Mouse (Mus musculus) layer of hippocampus, adult 9-11 months (tissue): ENCODE measurements at regions not wholly inside any gene's neighbourhood (a gene's known extent, or its start where the extent isn't known, plus 50 kb on each side); places are given as distances from the start of the nearest gene placed in this dataset.

Experiments
- DNase-seq: peaks from one replicate; pipeline ENCODE4 v3.0.0; 2022

DNA sequence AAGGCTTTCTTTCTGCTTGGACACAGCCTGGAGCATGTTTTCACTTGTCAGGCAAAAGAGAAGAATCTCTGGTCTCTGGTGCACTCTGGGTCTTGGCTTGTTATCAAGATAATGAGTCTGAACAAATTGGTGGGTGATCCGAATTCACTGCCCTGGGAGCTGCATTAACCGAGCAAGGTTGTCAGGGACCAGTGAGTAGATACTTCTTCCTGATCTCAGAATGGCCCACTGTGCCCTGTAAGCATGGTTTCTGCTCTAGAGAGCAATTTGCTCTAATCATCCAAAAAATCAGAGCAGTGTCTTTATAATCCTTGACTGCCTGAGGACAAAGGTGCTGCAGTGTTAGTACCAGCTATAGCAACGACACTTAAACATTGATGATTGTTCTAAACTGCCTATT, 97.2 kb upstream of the 1500015O10Rik start:
- no peak for DNase-seq

DNA sequence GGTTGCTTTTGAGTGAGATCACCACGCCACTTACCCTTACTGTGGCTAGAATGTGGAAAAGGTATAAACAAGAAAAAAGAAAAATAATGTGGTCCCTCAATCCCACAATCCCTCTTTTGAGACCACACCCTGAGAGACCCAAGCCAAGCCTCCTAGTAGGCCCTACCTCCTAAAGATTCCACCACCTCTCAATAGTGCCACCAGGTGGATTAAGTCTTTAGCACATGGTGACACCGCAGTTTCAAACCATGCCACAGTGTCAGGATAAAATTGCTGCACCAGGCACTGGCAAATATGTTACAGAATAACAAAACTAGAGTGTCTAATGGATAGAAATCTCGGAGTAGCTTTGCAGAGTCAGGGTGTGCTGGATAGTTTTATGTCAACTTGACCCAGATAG, 94.7 kb upstream of the 1500015O10Rik start:
- no peak for DNase-seq

DNA sequence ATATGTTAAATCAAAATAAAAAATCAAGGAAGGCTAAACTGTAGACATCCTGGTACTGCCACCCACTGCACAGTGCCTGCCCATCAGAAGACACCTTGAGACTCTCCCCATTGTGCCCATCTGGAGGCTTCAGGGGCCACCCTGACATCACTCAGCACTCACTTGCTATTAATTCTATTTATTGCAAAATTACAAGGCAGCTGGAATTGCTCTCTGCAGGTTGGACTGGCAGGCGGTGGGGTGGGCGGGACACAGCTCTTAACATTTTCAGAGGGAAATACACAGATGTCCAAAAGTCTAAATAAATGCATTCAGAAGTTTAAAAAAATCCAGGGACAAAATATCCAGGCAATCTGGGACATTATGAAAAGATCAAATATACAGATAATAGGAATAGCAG, 92.4 kb upstream of the 1500015O10Rik start:
- peak; percentile 71 for DNase-seq

DNA sequence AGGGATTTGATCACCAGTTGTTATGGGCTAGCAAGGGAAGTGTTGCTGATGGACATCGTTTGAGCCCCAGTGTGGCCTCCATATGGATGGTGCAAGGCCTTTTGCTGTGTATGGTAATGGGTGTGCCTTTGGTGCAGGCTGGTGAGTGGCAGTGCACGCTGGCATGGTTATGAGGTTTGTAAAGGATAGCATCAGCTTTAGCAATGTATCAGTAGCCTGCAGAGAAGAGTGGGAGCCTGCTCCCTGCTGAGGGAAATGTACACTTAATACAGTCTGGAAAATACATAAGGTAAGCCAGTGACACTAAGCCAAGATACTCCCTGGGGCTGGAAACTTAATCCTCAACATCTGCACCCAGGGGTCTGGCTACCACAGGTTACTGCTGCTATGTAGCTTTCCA, 58.4 kb upstream of the 1500015O10Rik start:
- DNase-seq: no peak
